Mouse (Mus musculus) mouse trophoblast stem cell (cell line): ENCODE measurements at regions not wholly inside any gene's neighbourhood (a gene's known extent, or its start where the extent isn't known, plus 50 kb on each side); places are given as distances from the start of the nearest gene placed in this dataset.
"Not testable (repeated sequence)": the region's sequence is repeated elsewhere in the genome, so short reads cannot be mapped to it uniquely, and the experiment has no call there.

Source experiments
- in situ Hi-C, 2 experiments: fragments of 300-500 bp; cut with MseI, MboI; formaldehyde crosslinking; loops; 2 replicates in 1 of 2; 3 replicates in 1 of 2; pipeline ENCODE4 v1.15.1; 2025

DNA sequence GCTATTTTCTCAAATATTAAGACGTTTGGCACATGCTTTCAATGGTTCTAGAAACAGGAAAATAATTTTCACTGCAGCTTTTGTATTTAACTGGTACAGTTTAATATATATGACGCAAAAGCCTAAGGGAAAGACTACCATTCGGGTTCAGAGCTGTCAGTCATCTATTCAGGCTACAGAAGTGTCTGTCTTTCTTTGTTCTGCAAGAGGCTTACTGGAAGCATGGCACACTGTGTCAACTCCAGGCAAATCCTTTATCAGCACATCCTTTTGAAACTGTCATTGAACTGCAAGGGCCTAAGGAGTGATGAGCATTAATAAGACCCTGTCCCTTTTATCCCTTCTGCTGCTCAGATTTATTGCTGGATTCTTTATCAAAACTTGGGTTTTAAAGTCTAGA is 303.8 kb upstream of the Gm5152 start:
- in situ Hi-C loops = not testable (repeated sequence)

DNA sequence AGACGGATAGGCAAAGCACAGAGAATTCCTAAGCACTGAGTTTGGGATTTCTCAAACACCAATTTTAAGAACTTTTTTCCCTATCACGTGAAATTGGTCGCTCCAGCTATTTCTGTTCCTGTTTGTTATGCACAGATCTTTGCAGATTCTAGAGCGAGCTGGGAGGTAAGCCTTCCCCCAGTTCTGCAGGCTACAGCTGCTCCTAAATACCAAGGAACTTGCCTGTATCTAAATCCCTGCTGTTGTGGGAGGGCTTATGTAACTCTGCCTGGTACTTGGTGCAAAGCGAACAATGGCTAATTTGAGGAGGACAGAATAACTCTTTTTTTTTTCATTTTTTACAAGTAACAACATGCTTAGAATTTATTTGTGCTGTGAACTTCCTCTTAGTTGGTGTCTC is 316.0 kb upstream of the Gm5152 start:
- in situ Hi-C loops = no loop called here

DNA sequence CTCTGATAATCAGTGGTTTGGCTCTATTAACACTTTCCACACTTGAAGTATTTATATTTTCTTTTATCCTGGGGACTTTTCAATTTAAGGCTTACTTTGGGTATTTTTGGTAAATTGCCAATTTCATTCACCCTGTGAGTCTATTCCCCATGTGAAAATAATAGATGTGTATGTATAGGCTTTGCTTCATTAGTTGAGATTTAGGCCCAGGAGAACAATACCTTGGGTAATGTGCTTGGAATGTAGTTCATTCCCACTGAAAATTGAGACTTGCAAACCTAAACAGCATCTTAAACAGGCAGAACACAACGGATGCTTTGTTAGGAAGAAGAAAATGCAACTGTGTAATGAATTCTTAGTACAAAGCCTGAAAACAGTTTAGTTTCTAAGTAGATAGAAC is 346.1 kb upstream of the Gm5152 start:
- in situ Hi-C loops = no loop called here

DNA sequence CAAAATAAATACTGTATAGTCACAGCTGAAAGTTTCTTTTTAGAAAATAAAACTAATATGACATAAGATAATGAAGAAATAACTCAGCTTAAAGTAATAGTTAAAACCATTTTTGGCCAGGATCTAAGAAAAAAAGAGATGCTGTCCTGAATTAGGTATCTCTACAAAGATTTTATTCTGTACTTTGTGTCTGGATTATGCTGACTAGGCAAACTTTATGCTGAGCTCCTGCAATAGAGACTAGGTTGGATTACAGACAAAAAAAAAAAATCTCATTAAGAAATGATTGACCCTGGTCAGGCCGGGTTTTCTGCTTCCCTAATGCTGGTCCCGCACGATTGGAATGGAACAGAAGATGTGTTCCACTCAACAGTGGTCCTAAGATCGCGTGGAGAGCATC is 346.8 kb upstream of the Gm8871 start:
- in situ Hi-C loops = no loop called here

DNA sequence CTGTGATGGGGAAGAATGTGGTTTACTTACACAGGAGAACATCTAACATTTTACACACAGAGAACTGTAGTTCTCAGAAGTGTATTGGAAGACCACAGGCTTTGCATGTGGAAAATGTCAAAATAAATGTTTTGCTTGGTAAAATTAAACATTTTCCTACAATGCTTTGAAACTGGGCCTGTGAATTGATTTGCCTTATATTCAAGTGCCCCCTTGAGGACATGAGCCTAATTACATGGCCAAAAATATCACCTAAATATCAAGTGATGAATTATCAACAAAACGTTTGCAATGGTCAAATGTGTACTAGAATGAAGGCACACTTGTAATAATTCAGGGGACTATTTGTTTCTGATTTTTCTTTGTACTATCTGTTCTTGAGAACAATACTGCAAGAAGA is 314.4 kb upstream of the Gm8871 start:
- in situ Hi-C loops = loop anchor here (10.0 to 25.0 kb wide), 2 partner anchors 671 to 678 kb away; no protein-coding TSS in a partner anchor

DNA sequence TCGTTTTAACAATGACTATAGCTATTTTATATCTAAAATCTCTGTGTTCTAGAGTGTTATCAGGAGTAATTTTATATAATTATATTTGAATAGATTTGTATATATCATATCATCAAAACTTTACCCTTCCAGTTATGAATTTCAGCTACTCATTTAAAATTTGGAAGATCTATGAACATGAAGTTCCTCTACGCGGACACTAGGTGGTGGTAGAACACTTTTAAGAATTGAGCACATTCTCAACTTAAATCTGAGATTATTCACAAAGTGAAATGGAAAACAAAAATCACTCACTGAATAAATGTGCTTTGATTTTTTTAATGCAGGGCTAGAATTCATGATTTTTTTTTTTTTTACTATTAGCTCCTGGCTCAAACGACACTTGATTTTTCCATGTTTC is 299.5 kb upstream of the Gm8871 start:
- in situ Hi-C loops = loop anchor here in 1 of 2 experiments (25.0 kb wide), 1 partner anchor 686 kb away; no protein-coding TSS in a partner anchor

DNA sequence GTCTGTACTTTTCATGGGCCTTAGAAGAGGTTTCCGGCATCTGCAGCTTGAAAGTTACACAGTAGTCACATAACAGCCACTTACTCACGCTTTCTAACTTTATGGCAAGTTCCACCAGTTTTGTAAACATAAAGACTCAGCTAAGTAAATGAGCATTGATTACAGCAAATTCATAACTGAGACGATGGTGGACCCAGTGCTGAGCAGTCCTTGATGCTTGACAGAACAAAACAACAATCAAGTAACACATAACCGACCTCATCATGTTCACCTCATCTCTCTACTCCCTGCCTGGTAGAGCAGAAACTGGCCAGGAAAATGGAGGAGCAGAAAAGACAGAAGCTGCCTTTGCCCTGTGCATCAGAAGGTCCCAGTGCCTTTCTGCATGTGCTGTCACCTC is 284.3 kb upstream of the Gm8871 start:
- in situ Hi-C loops = no loop called here

DNA sequence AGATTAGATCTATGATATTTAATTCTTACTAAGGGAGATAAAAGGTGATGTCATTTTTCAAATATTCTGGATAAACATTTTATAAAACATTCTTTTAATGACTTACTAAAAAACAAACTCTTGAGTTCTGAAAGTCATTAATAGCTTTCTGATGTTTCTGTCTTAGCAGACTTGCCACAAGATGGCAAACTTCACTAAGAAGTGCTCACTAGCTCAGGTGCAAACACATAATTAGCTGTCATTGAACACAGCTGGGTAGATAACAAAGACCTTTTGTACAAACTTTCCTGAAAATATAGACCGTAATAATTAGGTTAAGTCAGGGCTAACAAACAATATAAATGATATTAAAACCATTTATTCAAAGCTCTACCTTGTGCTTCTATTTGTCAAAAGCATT is 273.4 kb upstream of the Gm8871 start:
- in situ Hi-C loops = no loop called here

DNA sequence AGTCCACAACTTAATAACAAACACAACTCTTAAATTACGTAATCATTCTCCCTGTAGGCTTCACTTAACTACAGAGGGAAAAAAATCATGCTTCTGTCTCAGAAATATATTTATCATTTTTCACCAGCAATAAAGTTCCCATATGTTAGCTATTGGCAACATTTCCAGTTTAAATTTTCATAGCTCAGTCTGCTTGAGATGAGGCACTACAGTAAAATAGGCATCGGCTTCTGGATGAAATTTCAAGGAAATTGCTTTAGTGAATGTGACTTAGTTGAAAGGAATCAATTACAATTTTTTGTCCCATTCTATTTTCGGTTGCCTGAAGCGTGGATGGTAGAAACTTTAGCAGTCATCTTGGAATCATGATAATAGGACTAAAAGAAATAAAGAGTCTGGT is 262.1 kb upstream of the Gm8871 start:
- in situ Hi-C loops = no loop called here

DNA sequence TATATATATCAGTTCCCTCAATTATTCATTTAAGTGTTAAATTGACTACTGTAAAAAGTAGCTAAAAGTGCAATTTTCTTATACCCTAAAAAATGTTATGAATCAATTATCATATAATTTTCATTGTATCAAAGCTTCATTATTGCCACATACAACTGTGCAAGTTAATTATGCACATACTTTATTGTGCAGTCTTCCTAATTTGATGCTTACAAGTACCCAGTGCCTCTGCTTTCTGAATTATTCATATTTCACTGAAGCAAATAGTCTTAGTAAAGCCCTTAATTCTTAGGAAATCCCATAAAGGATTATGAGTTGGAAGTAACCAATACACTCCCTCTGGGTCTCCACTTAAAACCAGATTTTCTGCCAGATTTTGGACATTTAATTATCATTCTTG is 220.5 kb upstream of the Gm8871 start:
- in situ Hi-C loops = no loop called here

DNA sequence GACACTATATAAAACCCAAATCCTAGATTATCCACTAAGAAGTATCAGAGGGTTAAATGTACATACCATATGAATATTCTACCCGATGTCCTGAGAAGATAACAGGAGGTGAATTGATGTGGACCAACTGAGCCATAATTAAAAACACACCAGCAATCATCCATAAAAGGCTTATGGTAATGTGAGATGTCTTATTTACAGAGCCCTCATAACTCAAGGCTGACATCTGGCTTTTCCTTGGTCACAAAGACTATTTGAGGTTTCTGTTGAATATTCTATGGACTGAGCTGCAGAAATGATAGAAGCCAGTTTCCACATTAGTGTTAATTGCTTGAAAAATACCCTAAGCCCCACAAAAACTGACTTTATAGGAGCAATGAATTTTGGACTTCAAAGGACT is 198.1 kb upstream of the Gm8871 start:
- in situ Hi-C loops = no loop called here

DNA sequence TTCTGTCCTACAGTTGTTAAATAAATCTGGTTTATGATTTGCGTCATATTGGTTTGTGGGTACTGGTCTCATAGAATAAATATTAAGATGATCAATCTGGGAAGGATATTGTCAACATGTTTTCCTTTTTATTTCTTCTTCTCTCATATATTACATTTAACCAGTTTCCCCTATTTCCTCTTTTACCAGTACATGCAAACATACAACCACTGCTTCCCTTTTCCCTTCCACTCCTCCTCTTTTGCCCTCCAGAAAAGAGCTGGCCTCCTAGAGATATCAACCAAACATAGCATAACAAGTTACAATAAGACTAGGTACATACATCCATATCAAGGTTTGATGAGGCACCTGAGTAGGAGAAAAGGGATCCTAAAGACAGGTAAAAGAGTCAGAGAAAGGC is 180.1 kb upstream of the Gm8871 start:
- in situ Hi-C loops = no loop called here
